Mouse (Mus musculus) adrenal gland, adult 8-10 months (tissue): Measurements from ENCODE around the gene Adck1. TPM values are rescaled to one million over a fixed set of nuclear protein-coding genes. Genes with fewer than 3 reads are reported as not detected.
"Not testable (repeated sequence)": the region's sequence is repeated elsewhere in the genome, so short reads cannot be mapped to it uniquely, and the experiment has no call there.

Experiments
- DNase-seq: peaks from one replicate; pipeline ENCODE4 v3.0.0; 2022
- total RNA-seq, 4 experiments: library from RNA; stranded (reverse); gene quantifications; 2 replicates each; pipeline ENCODE4 v1.2.4; 2022

Gene Adck1
- total RNA-seq, 4 experiments from 2014 or later: 24.3 to 26.0 (median 25.0) TPM

- no peak for DNase-seq
Observed at GRCm38 (mm10) chr12:88428735-88429134, 68.4 kb downstream of the Adck1 start.

DNA sequence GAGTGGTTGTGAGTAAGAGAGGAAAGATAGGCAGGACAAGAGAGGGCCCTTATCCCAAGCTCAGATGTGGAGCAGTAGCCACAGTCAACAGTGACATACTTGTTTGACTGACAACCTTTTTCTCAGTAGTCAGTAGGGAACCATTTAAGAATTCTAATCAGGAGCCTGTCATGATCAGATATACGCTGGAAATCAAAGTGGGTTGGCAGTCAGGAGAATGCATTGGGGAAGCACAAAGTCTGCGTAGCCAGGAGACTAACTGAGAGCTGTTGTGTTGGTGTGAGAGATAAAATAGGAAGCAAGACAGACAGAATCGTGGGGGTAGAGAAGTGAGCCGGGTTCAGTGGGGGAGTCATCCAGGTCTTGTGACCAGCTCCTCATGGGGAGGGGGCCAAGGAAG is 71.9 kb downstream of the Adck1 start:
- DNase-seq: no peak

- DNase-seq: no peak
Observed at GRCm38 (mm10) chr12:88433171-88433570, 72.8 kb downstream of the Adck1 start.

GRCm38 (mm10) chr12:88436962-88437750 is 76.8 kb downstream of the Adck1 start:
- no peak for DNase-seq

DNA sequence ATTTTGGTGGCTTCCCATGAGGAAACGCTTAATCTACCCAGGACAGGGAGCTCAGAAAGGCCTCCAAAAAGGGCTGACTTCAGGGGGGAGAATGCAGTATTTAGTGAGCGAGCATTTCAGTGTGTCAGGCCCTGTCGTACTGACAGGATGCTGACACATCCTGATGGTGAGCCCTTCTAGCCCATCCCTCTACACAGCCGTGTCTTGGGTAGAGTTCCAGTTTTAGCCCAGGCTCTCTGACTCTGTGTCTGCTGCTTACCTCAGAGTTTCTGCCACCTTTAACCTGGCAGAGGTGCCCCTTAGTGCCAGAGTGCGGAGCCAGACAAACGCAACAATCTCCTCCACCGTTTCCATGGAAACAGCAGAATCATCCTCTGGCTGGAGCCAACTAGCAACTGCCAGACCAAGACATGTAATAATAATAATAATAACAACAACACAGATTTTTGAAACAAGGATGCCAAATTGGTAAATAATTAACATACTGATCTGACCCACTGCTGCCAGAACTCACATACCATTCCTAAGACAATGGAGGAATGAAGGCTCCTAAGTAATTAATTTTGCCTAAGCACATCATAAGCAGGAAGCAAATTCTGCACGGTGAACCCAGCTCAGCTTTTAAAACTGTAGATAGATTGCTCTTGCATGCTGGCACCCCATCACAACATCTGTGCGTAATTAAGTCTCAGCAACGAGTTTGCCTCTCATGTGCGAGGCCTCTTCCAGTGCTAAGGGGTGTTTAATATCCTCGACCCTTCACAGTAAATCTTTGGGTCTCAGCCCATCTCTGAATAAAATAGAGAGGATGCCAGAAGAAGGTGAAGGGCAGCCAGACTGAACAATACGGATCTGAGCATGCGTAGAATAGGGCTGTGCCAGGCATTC is 81.8 kb downstream of the Adck1 start:
- DNase-seq: no peak

GRCm38 (mm10) chr12:88444040-88444439 is 83.7 kb downstream of the Adck1 start:
- DNase-seq: no peak

DNA sequence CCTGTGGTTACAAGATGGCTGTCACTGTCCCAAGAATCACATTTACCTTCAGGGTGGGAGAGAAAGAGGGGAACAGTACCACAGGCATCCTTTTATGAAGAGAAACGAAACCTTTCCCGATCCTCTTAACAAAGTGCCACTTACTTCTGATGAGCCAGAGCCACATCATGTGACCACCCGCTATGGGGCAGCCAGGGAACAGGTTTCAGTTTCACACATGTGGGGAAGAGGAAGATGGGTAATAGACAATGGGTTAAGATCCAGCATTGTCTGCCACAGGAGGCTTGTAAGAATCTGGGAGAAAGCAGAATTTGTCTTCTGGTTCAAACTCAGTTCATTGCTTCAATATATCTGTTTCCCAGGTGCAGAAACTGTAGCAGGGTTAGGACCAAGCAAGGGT is 85.1 kb downstream of the Adck1 start:
- DNase-seq: no peak

GRCm38 (mm10) chr12:88450658-88451563 is 90.6 kb downstream of the Adck1 start:
- DNase-seq: no peak

DNA sequence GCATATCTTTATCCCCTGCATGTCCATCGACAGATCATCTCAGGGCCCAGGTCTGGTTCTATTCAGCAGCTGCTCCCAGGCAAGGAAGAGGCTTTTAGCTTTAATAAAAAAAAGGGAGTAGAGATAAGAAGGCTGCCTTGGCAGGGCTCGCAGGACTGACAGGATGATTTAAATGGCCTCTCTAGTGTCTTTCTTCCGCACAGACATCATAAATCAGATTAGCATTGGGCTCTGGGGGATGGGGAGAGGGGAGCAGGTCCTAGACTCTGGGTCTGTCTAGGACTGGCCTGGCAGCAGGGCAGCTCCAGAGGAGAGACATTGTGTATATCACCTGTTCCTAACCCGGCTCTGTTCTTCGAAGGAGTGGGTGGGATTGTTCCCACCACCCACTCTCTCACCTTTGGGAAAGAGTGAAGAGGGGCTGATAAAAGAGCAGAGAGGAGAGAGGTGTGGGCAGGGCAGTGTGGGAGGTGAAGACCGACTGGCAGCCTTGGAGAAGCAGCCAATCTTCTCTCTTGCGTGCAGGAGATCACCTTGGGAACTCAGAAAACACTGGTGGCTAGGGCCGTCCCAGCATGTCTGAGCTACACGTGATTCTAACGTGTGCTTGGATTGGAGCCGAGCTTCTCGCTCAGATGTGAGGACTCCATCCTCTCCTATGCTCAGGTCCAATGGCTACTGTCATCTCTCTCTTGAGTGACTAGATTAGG is 94.5 kb downstream of the Adck1 start:
- peak; percentile 54 for DNase-seq

DNA sequence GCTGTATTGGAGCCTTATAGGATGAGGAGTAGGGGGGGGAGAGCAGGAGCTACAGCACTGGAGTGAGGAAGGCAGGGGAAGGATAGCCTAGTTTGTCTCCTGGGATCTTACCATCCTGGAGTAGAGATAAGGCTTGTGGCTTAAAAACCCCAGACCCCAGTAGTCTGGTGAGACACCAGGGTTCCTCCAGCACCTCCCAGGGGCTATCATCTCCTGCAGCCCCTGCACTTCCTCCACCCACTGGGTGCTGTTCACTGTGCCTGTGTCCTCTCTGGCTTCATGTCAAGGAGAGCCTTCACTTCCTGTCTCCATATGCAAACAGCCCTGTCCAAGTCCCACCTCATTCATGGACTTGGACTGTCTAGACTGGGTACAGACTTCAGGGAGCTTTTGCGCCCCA is 96.7 kb downstream of the Adck1 start:
- DNase-seq: no peak

DNA sequence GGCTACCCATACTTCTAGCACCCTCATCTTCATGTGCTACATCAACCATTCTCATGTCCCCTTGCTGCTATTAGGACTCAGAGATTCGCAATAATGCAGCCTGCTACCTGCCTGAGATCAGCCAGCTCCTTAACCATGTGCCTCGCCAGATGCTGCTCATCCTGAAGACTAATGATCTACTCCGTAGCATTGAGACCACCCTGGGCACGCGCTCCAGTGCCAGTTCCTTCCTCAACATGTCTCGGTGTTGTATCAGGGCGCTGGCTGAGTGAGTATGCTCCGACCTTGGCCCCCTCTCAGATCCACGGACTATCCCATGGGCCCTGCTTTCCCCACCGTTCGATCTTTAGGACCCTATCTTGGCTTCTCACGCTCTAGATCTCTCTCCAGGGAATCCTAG is 98.6 kb downstream of the Adck1 start:
- no peak for DNase-seq

DNA sequence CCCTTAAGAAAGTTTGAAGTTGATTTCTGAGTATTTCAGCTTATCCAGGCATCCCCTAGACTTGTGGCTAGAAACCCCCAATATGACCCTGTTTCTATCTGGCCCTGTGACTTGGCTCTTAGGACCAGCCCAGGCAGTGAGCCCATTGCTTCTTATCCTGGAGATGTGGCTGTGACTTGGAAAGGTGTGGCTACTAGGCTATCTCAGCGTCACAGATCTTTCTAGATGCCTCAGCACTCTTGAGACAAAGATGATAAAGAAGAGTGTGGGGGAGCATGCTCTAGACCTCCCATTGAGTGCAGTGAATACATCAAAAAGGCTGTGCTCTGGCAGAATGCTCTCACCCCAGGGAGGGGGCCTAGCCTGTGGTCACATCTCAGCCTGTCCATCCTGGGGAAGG is 99.1 kb downstream of the Adck1 start:
- no peak for DNase-seq

- no peak for DNase-seq
Observed at GRCm38 (mm10) chr12:88461026-88461425, 100.7 kb downstream of the Adck1 start.

- DNase-seq: no peak
Observed at GRCm38 (mm10) chr12:88463588-88464290, 103.4 kb downstream of the Adck1 start.

- no peak for DNase-seq
Observed at GRCm38 (mm10) chr12:88466801-88467200, 106.4 kb downstream of the Adck1 start.

DNA sequence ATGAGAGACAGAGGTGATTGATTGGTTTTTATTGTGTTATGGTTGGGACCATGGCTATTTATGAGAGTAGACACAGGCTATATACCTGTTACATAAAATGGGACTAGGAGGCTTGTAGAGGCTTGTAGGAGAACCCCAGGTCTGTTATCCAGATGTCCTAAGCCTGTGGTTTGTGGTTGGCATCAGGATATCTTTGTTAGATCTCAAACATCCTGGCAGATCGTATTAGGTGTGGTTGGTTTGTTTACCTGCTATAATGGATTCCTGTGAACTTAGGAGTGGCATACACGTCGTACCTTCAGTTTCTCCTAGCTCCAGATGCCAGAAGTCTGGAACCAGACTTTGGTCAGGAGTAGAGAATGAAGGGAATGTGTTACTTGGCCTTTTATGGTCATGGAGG is 106.9 kb downstream of the Adck1 start:
- no peak for DNase-seq

GRCm38 (mm10) chr12:88467935-88468465 is 107.6 kb downstream of the Adck1 start:
- no peak for DNase-seq

DNA sequence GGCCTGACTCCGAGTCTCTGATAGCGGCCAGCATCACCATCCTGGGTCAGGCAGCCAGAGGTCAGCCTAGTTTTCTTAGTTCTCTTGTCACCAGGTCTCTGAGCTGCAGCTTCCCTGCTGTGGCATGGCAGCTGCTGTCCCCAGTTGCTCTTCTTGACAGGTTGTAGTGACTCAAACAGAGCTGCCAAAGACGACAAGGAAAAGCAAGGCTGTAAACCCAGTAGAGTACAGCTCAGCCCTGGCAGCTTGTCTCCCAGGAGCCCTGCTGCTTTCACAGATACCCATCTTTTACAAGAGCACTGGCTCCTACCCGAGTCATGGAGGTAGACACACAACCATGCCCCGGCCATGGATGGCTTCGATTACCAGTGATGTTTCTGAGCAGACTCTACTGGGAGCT is 108.3 kb downstream of the Adck1 start:
- DNase-seq: no peak

GRCm38 (mm10) chr12:88471884-88472283 is 111.5 kb downstream of the Adck1 start:
- not testable (repeated sequence) for DNase-seq

DNA sequence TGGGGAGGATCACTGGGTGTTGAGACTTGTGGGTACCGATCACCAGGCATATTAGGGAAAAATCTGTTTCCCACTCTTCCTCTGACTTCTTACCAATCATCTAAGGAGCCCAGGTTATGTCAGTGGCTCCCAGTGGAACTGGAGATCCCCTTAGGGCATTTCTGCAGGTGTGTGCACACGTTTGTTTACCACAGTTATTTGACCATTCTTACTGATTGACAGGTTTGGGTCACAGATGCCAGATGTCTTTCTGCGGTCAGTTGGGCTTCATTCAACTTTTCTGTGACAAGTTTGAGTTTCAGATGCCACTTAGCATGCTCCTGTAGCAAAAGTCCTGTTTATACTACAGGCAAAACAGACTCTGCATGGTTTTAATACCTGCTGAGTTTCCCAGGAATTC is 112.5 kb downstream of the Adck1 start:
- DNase-seq: no peak

- DNase-seq: no peak
Observed at GRCm38 (mm10) chr12:88473796-88474195, 113.4 kb downstream of the Adck1 start.
